Mouse (Mus musculus): ENCODE measurements around the gene Setd5.

Gene Setd5

GRCm38 (mm10) chr6:113194841-113195595 lies 117.9 kb downstream of the Setd5 start, which contains the start of gene Lhfpl4:
Gene Lhfpl4, minus strand, starts transcription at chr6:113195384.
- WGBS = 2% methylated on average over 62 of the region's 66 CpGs

- 5% methylated on average over 9 of the region's 9 CpGs for WGBS
These were observed 118.4 kb downstream of the Setd5 start for GRCm38 (mm10) chr6:113195596-113195992.

Measured in cerebral cortex, adult 2 months (tissue).